Mouse (Mus musculus) liver, postnatal 0 days (tissue): ENCODE measurements around the gene Gm20388. TPM values are rescaled to one million over a fixed set of nuclear protein-coding genes. Genes with fewer than 3 reads are reported as not detected.

ENCODE experiments used
- ATAC-seq: fragments of 200-750 bp; cut with Nextera tagmentation; 2 replicates; pipeline ENCODE4 v1.8.0; 2017; ENCODE audit warnings: mild to moderate bottlenecking, moderate library complexity
- DNase-seq: peaks from one replicate; pipeline ENCODE4 v3.0.0-alpha.2; 2016
- H3K27ac ChIP-seq: fragments of 300-500 bp; sonication (generic); 2 replicates; pipeline ENCODE4 v1.5.1; 2014; ENCODE audit warnings: antibody characterized with exemption, moderate library complexity, mild to moderate bottlenecking, low read depth
- H3K27me3 ChIP-seq: fragments of 300-500 bp; sonication (generic); 2 replicates; pipeline ENCODE4 v1.6.1; 2014; ENCODE audit warnings: low read length, control low read depth, mixed read lengths; ENCODE audit not compliant: insufficient read depth
- H3K36me3 ChIP-seq: fragments of 300-500 bp; sonication (generic); replicated peaks from 2 replicates; pipeline ENCODE4 v1.6.1; 2014; ENCODE audit warnings: mild to moderate bottlenecking, control low read depth, low read length, moderate library complexity, mixed read lengths; ENCODE audit not compliant: insufficient read depth
- H3K4me1 ChIP-seq: fragments of 300-500 bp; sonication (generic); 2 replicates; pipeline ENCODE4 v1.6.1; 2014; ENCODE audit warnings: antibody characterized with exemption, mild to moderate bottlenecking, control low read depth; ENCODE audit not compliant: insufficient read depth
- H3K4me2 ChIP-seq: fragments of 300-500 bp; sonication (generic); 2 replicates; pipeline ENCODE4 v1.6.1; 2014; ENCODE audit warnings: low read depth, mild to moderate bottlenecking, low read length, moderate library complexity, mixed read lengths
- H3K4me3 ChIP-seq: fragments of 300-500 bp; sonication (generic); 2 replicates; pipeline ENCODE4 v1.5.1; 2014; ENCODE audit warnings: low read depth, low read length
- H3K9ac ChIP-seq: fragments of 300-500 bp; sonication (generic); replicated peaks from 2 replicates; pipeline ENCODE4 v1.6.1; 2014; ENCODE audit warnings: mild to moderate bottlenecking, moderate library complexity
- H3K9me3 ChIP-seq: fragments of 300-500 bp; sonication (generic); 2 replicates; pipeline ENCODE4 v1.6.1; 2016; ENCODE audit warnings: mild to moderate bottlenecking, control low read depth, low read length, mixed read lengths
- CTCF ChIP-seq: sonication (generic); IDR thresholded peaks from 2 replicates; pipeline ENCODE4 v1.5.1; 2016; ENCODE audit warnings: antibody characterized with exemption, low read depth
- EP300 ChIP-seq: IDR thresholded peaks from 2 replicates; pipeline ENCODE4 v1.6.1; 2016; ENCODE audit warnings: antibody characterized with exemption, low read depth, mild to moderate bottlenecking
- WGBS: fragments of 180-500 bp; shearing (Covaris S2); extraction: QIAGEN DNeasy Blood & Tissue Kit; methylation state at CpG from one replicate; pipeline ENCODE4 v1.1.7; 2014; ENCODE audit not compliant: insufficient replicate concordance; 5-methylcytosine and 5-hydroxymethylcytosine counted together
- polyA plus RNA-seq: library from polyadenylated mRNA; unstranded; fragments of >200 nt; fragmentation: Nextera tagmentation; extraction: Ambion mirVana; gene quantifications from 2 replicates; pipeline ENCODE4 v1.2.1, GENCODE M21; 2015

The Gm20388 gene
- polyA plus RNA-seq, 1 experiment from 2014 or later, result not detected

- WGBS, result 65% methylated on average over 11 of the region's 11 CpGs
Observed at GRCm38 (mm10) chr8:121395316-121395715, 1484.7 kb downstream of the Gm20388 start.

GRCm38 (mm10) chr8:121396151-121396550 is 1485.5 kb downstream of the Gm20388 start:
- no peak overlapping the region for H3K4me3 ChIP-seq
- H3K27ac ChIP-seq, result no peak overlapping the region
- ATAC-seq (no peak), DNase-seq (no peak)
- H3K9ac ChIP-seq, result no peak overlapping the region
- peaks cover 8% of the 10 kb centered on the region for H3K4me1 ChIP-seq
- no peak overlapping the region for H3K4me2 ChIP-seq
- H3K36me3 ChIP-seq, result no peaks in the 10 kb centered on the region
- 52% methylated on average over 11 of the region's 11 CpGs for WGBS
- TF ChIP-seq CTCF (no peak), EP300 (no peak)
- no peaks in the 10 kb centered on the region for H3K9me3 ChIP-seq
- H3K27me3 ChIP-seq, result peaks cover 27% of the 10 kb centered on the region

More at GRCm38 (mm10) chr8:121395316-121395715, 1484.7 kb downstream of the Gm20388 start:
- peaks cover 8% of the 10 kb centered on the region for H3K4me1 ChIP-seq
- ATAC-seq (no peak), DNase-seq (no peak)
- H3K9ac ChIP-seq, result no peak overlapping the region
- no peak overlapping the region for H3K27ac ChIP-seq
- no peaks in the 10 kb centered on the region for H3K36me3 ChIP-seq
- TF ChIP-seq EP300 (no peak), CTCF (no peak)
- H3K9me3 ChIP-seq, result no peaks in the 10 kb centered on the region
- peaks cover 34% of the 10 kb centered on the region for H3K27me3 ChIP-seq
- no peak overlapping the region for H3K4me2 ChIP-seq
- no peak overlapping the region for H3K4me3 ChIP-seq

GRCm38 (mm10) chr8:121397201-121397698 is 1486.6 kb downstream of the Gm20388 start:
- Histone ChIP-seq H3K36me3 (no peaks in the 10 kb centered on the region), H3K9me3 (no peaks in the 10 kb centered on the region), H3K27ac (no peak overlapping the region), H3K4me3 (no peak overlapping the region), H3K9ac (no peak overlapping the region), H3K27me3 (peaks cover 22% of the 10 kb centered on the region), H3K4me1 (peaks cover 8% of the 10 kb centered on the region), H3K4me2 (no peak overlapping the region)
- ATAC-seq, result no peak
- TF ChIP-seq EP300, result no peak
- TF ChIP-seq CTCF, result no peak
- WGBS, result 63% methylated on average over 10 of the region's 10 CpGs
- no peak for DNase-seq

GRCm38 (mm10) chr8:121398081-121398480 is 1487.4 kb downstream of the Gm20388 start:
- no peak overlapping the region for H3K9ac ChIP-seq
- H3K4me3 ChIP-seq, result no peak overlapping the region
- H3K9me3 ChIP-seq, result no peaks in the 10 kb centered on the region
- DNase-seq (no peak), ATAC-seq (no peak)
- no peak overlapping the region for H3K4me2 ChIP-seq
- TF ChIP-seq EP300, result no peak
- TF ChIP-seq CTCF, result no peak
- WGBS, result 63% methylated on average over 6 of the region's 6 CpGs
- H3K27ac ChIP-seq, result no peak overlapping the region
- peaks cover 8% of the 10 kb centered on the region for H3K4me1 ChIP-seq
- H3K27me3 ChIP-seq, result peaks cover 16% of the 10 kb centered on the region
- no peaks in the 10 kb centered on the region for H3K36me3 ChIP-seq

GRCm38 (mm10) chr8:121398724-121399123 is 1488.1 kb downstream of the Gm20388 start:
- DNase-seq (no peak), ATAC-seq (peak; percentile 76)
- no peaks in the 10 kb centered on the region for H3K9me3 ChIP-seq
- no peak for TF ChIP-seq EP300
- TF ChIP-seq CTCF, result no peak
- H3K9ac ChIP-seq, result no peak overlapping the region
- 80% methylated on average over 18 of the region's 20 CpGs for WGBS
- H3K27ac ChIP-seq, result no peak overlapping the region
- H3K4me1 ChIP-seq, result peaks cover 8% of the 10 kb centered on the region
- H3K4me3 ChIP-seq, result no peak overlapping the region
- no peaks in the 10 kb centered on the region for H3K36me3 ChIP-seq
- no peak overlapping the region for H3K4me2 ChIP-seq
- H3K27me3 ChIP-seq, result peaks cover 12% of the 10 kb centered on the region

GRCm38 (mm10) chr8:121399173-121399572 is 1488.5 kb downstream of the Gm20388 start:
- TF ChIP-seq EP300 (no peak), CTCF (no peak)
- Histone ChIP-seq H3K4me1 (peaks cover 8% of the 10 kb centered on the region), H3K4me3 (no peak overlapping the region), H3K4me2 (no peak overlapping the region), H3K9me3 (no peaks in the 10 kb centered on the region), H3K27ac (no peak overlapping the region), H3K36me3 (no peaks in the 10 kb centered on the region), H3K9ac (no peak overlapping the region), H3K27me3 (peaks cover 7% of the 10 kb centered on the region; the same call in 1 of the 2 replicates)
- 47% methylated on average over 3 of the region's 3 CpGs for WGBS
- ATAC-seq (peak; percentile 7; the same call in 1 of the 2 replicates), DNase-seq (no peak)

DNA sequence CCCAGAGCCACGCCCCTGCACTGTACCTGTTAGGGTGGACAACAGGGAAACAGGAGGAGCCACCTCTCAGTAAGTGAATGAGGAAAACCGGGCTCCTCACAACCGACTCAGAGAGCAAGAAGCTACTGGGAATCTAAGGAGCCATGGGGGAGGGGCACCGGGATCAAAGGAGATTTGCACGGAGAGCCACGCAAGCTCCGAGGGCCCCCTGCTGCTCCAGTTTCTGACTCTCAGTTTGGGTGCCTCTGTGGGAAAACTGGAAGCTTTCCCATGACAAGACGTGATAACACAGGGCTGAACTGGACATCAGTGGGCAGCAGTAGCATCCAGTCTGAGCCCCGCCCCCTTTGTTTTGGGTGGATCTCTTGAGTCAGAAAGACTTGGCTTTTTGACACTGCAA is 1489.9 kb downstream of the Gm20388 start:
- DNase-seq (no peak), ATAC-seq (no peak)
- H3K4me2 ChIP-seq, result no peak overlapping the region
- H3K9ac ChIP-seq, result no peak overlapping the region
- no peaks in the 10 kb centered on the region for H3K9me3 ChIP-seq
- no peak overlapping the region for H3K4me3 ChIP-seq
- no peaks in the 10 kb centered on the region for H3K36me3 ChIP-seq
- H3K27ac ChIP-seq, result no peak overlapping the region
- H3K27me3 ChIP-seq, result no peaks in the 10 kb centered on the region
- TF ChIP-seq CTCF (no peak), EP300 (no peak)
- 48% methylated on average over 9 of the region's 9 CpGs for WGBS
- peaks cover 8% of the 10 kb centered on the region for H3K4me1 ChIP-seq
